Mouse (Mus musculus): Measurements from ENCODE around the gene Arhgap31. TPM values are rescaled to one million over a fixed set of nuclear protein-coding genes. Genes with fewer than 3 reads are reported as not detected.

The Arhgap31 gene
- polyA plus RNA-seq, 1 experiment from 2014 or later: 7.4 TPM

DNA sequence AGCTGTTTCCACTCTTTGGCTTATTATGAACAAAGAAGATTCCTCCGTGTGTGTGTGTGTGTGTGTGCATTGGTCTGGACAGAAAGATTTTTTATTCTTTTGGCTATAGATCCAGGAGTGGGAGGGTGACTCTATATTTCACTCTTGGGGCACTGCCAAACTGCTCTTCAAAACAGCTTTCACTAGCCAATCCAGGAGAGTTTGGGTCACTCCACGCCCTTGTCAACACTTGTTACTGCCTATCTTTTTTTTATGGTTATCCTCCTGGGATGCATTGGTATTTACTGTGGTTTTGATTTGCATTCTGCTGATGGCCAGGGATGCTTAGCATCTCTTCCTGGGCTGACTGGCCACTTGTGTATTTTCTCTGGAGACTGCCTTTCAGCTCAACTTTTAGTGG is 68.6 kb downstream of the Arhgap31 start:
- Histone ChIP-seq H3K9me3 (ENCODE audit: control insufficient read depth, low read length) (no peaks in the 10 kb centered on the region), H3K27me3 (replicated peaks; ENCODE audit: control insufficient read depth, insufficient read depth, low read length) (0 out of 2 replicates have a peak, but pooled peaks cover 2% of the 10 kb centered on the region), H3K4me3 (ENCODE audit: low read depth, low read length) (no peak overlapping the region), H3K27ac (ENCODE audit: low read depth, low read length) (no peak overlapping the region), H3K4me2 (no peak overlapping the region), H3K36me3 (ENCODE audit: control insufficient read depth, insufficient read depth, low read length) (no peaks in the 10 kb centered on the region), H3K9ac (ENCODE audit: low read depth, low read length) (no peak overlapping the region), H3K4me1 (replicated peaks; ENCODE audit: control insufficient read depth, insufficient read depth, low read length) (0 out of 2 replicates have a peak, but pooled peaks cover 4% of the 10 kb centered on the region)
- DNase-seq (ENCODE audit: low spot score): no peak
- 80% methylated on average over 2 of the region's 2 CpGs for WGBS
- ATAC-seq (replicated peaks; ENCODE audit: low FRiP score): no peak

DNA sequence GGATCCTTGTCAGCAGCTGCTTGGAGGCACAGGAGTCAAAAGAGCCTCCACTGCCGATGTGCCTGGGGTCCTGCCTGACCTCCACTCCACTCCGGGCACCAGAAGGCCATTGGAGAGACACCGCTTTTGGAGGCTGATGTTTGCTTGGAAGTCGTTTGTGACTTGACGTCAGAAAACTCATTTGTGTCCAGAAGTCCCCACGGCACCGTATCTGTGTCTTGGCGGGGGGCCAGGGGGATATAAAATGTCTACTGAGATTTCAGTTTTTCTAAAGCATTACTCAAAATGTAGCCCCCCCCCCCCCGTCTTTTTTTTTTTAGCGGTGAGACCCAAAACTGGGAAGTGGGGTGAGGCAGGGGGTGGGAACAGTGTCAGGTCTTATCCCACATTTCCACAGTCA is 76.0 kb downstream of the Arhgap31 start:
- Histone ChIP-seq H3K9ac (ENCODE audit: low read depth, low read length) (no peak overlapping the region), H3K4me3 (ENCODE audit: low read depth, low read length) (no peak overlapping the region), H3K9me3 (ENCODE audit: control insufficient read depth, low read length) (no peaks in the 10 kb centered on the region), H3K4me2 (no peak overlapping the region), H3K4me1 (replicated peaks; ENCODE audit: control insufficient read depth, insufficient read depth, low read length) (no peaks in the 10 kb centered on the region), H3K27me3 (replicated peaks; ENCODE audit: control insufficient read depth, insufficient read depth, low read length) (no peaks in the 10 kb centered on the region), H3K27ac (ENCODE audit: low read depth, low read length) (no peak overlapping the region), H3K36me3 (ENCODE audit: control insufficient read depth, insufficient read depth, low read length) (no peaks in the 10 kb centered on the region)
- no peak for DNase-seq (ENCODE audit: low spot score)
- ATAC-seq (replicated peaks; ENCODE audit: low FRiP score): no peak
- WGBS: 80% methylated on average over 10 of the region's 10 CpGs

DNA sequence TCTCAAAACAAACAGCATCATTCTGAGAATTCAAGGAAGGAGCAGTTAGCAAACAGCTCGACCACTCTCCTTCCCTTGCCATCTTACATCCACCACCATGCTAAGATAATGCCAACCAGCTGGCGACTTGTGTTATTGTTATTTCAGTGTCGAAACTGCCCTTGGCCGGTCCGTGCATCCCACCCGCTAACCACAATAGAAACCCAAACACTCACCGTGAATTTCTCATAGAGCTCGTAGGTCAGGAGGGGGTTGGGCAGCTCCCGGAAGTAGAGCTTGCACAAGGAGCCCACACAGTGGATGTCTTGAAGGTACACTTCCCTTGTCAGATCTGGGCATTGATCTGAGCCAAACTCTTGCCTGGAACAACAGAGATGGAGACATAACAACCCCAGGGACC is 76.4 kb downstream of the Arhgap31 start:
- DNase-seq (ENCODE audit: low spot score) (no peak), ATAC-seq (replicated peaks; ENCODE audit: low FRiP score) (no peak)
- Histone ChIP-seq H3K4me2 (no peak overlapping the region), H3K9me3 (ENCODE audit: control insufficient read depth, low read length) (no peaks in the 10 kb centered on the region), H3K36me3 (ENCODE audit: control insufficient read depth, insufficient read depth, low read length) (no peaks in the 10 kb centered on the region), H3K27me3 (replicated peaks; ENCODE audit: control insufficient read depth, insufficient read depth, low read length) (no peaks in the 10 kb centered on the region), H3K4me1 (replicated peaks; ENCODE audit: control insufficient read depth, insufficient read depth, low read length) (no peaks in the 10 kb centered on the region), H3K27ac (ENCODE audit: low read depth, low read length) (no peak overlapping the region), H3K9ac (ENCODE audit: low read depth, low read length) (no peak overlapping the region), H3K4me3 (ENCODE audit: low read depth, low read length) (no peak overlapping the region)
- 59% methylated on average over 9 of the region's 9 CpGs for WGBS

DNA sequence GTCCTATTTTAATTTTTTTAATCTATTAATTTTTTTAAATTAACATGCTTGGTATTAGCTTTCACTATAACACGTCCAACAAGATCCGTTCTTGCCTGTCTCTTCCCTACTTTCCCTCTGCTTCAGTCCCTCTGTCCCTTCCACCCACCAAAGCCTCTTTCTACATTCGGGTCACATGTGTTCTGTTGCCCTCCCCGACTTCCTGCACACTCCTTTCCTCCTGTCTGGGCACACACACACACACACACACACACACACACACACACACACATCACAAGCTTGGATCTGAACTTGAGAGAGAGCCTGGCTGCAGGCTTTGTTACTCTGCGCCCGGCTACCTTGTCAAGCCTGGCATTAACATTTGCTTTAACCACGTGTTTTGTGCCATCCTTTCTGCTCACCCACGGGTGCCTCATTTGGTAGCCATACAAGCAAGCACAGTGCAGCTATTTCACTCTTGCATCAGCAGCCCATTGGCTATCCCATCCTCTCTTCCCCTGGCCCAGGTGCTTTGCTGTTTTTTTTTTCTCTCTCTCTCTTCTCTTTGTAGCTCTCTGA is 77.2 kb downstream of the Arhgap31 start:
- H3K36me3 ChIP-seq (ENCODE audit: control insufficient read depth, insufficient read depth, low read length): no peaks in the 10 kb centered on the region
- H3K4me3 ChIP-seq (ENCODE audit: low read depth, low read length): no peak overlapping the region

DNA sequence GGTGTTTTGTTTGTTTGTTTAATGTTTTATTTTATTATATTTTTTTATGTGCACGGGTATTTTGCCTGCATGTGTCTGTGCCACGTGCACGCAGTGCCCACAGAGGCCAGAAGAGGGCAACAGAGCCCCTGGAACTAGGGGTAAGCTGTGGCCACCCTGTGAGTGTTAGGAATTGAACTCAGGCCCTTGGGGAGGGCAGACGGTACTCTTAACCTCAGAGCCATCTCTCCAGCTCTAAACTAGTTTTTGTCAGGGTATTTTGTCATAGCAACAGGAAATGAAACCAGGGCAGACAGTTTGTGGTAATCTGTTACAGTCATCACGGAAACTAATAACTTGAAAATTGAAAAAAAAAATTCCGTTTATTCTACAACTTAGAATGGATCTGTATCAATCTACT is 80.9 kb downstream of the Arhgap31 start:
- 58% methylated on average over 6 of the region's 6 CpGs for WGBS
- no peaks in the 10 kb centered on the region for H3K4me1 ChIP-seq (replicated peaks; ENCODE audit: control insufficient read depth, insufficient read depth, low read length)
- no peaks in the 10 kb centered on the region; the same call in 1 of the 2 replicates for H3K27me3 ChIP-seq (replicated peaks; ENCODE audit: control insufficient read depth, insufficient read depth, low read length)
- no peak overlapping the region for H3K9ac ChIP-seq (ENCODE audit: low read depth, low read length)
- no peak overlapping the region for H3K4me2 ChIP-seq
- DNase-seq (ENCODE audit: low spot score) (peak; percentile 48), ATAC-seq (replicated peaks; ENCODE audit: low FRiP score) (no peak)
- H3K9me3 ChIP-seq (ENCODE audit: control insufficient read depth, low read length): no peaks in the 10 kb centered on the region
- H3K4me3 ChIP-seq (ENCODE audit: low read depth, low read length): no peak overlapping the region
- H3K36me3 ChIP-seq (ENCODE audit: control insufficient read depth, insufficient read depth, low read length): no peaks in the 10 kb centered on the region
- H3K27ac ChIP-seq (ENCODE audit: low read depth, low read length): no peak overlapping the region

More for the DNA sequence above, 77.2 kb downstream of the Arhgap31 start:
- DNase-seq (ENCODE audit: low spot score) (no peak), ATAC-seq (replicated peaks; ENCODE audit: low FRiP score) (no peak)
- no peaks in the 10 kb centered on the region for H3K9me3 ChIP-seq (ENCODE audit: control insufficient read depth, low read length)
- no peaks in the 10 kb centered on the region; the same call in 1 of the 2 replicates for H3K27me3 ChIP-seq (replicated peaks; ENCODE audit: control insufficient read depth, insufficient read depth, low read length)
- H3K4me2 ChIP-seq: no peak overlapping the region
- H3K9ac ChIP-seq (ENCODE audit: low read depth, low read length): no peak overlapping the region
- H3K27ac ChIP-seq (ENCODE audit: low read depth, low read length): no peak overlapping the region
- H3K4me1 ChIP-seq (replicated peaks; ENCODE audit: control insufficient read depth, insufficient read depth, low read length): no peaks in the 10 kb centered on the region
- WGBS: 68% methylated on average over 8 of the region's 8 CpGs

DNA sequence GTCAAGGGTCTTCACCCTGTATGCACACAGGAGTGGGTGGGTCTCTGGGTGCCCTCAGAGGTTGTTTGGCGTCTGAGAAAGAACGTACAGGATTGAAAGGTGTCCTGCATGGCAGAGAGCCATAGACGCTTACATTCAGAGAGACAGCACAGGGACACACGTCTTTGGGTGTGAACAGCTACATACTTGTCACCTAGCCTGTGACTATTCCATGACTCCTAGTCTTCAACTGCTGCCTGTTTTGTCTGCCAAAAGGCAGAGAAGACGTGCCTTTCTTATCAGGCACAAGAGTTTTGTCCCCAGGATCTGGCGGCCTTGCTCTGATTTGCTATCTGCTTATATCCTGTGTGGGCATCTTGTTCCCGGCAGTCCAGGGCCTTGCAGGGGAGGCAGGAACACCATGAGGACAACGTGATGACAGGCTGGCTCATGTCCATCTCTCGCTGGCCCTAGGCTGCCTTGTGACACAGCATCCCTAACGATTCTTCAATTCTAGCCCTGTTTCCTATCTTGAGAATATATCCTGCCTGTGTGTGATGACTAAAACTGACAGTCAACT is 87.2 kb downstream of the Arhgap31 start:
- no peaks in the 10 kb centered on the region for H3K9me3 ChIP-seq (ENCODE audit: control insufficient read depth, low read length)
- H3K4me3 ChIP-seq (ENCODE audit: low read depth, low read length): no peak overlapping the region
- no peaks in the 10 kb centered on the region for H3K4me1 ChIP-seq (replicated peaks; ENCODE audit: control insufficient read depth, insufficient read depth, low read length)
- no peaks in the 10 kb centered on the region for H3K27me3 ChIP-seq (replicated peaks; ENCODE audit: control insufficient read depth, insufficient read depth, low read length)
- no peak overlapping the region for H3K4me2 ChIP-seq
- no peak overlapping the region for H3K27ac ChIP-seq (ENCODE audit: low read depth, low read length)
- ATAC-seq (replicated peaks; ENCODE audit: low FRiP score) (no peak), DNase-seq (ENCODE audit: low spot score) (no peak)
- 63% methylated on average over 10 of the region's 10 CpGs for WGBS
- no peak overlapping the region for H3K9ac ChIP-seq (ENCODE audit: low read depth, low read length)
- H3K36me3 ChIP-seq (ENCODE audit: control insufficient read depth, insufficient read depth, low read length): no peaks in the 10 kb centered on the region

DNA sequence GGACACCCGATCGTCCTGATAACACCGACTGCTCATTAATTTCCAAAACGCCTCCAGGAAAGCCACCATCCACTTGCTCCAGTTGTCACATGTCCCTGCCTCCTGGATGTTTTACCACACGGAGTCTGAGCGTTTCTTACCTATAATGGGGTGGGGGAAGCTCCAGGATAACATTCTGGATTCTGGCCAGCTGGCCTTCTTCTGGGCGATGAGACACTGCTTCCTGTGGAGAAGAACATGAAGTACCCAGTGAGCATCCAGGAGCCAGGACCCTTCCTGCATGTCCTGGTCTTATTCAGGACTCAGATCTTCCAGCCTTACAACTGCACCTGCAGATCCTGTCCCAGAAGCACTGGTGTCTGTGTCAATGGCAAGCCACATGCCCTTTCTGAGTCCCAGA is 87.7 kb downstream of the Arhgap31 start:
- no peaks in the 10 kb centered on the region for H3K36me3 ChIP-seq (ENCODE audit: control insufficient read depth, insufficient read depth, low read length)
- H3K27ac ChIP-seq (ENCODE audit: low read depth, low read length): no peak overlapping the region
- no peak overlapping the region for H3K9ac ChIP-seq (ENCODE audit: low read depth, low read length)
- DNase-seq (ENCODE audit: low spot score): no peak
- ATAC-seq (replicated peaks; ENCODE audit: low FRiP score): no peak
- WGBS: 85% methylated on average over 7 of the region's 7 CpGs
- H3K27me3 ChIP-seq (replicated peaks; ENCODE audit: control insufficient read depth, insufficient read depth, low read length): no peaks in the 10 kb centered on the region
- no peak overlapping the region for H3K4me3 ChIP-seq (ENCODE audit: low read depth, low read length)
- no peak overlapping the region for H3K4me2 ChIP-seq
- H3K4me1 ChIP-seq (replicated peaks; ENCODE audit: control insufficient read depth, insufficient read depth, low read length): no peaks in the 10 kb centered on the region
- H3K9me3 ChIP-seq (ENCODE audit: control insufficient read depth, low read length): no peaks in the 10 kb centered on the region

DNA sequence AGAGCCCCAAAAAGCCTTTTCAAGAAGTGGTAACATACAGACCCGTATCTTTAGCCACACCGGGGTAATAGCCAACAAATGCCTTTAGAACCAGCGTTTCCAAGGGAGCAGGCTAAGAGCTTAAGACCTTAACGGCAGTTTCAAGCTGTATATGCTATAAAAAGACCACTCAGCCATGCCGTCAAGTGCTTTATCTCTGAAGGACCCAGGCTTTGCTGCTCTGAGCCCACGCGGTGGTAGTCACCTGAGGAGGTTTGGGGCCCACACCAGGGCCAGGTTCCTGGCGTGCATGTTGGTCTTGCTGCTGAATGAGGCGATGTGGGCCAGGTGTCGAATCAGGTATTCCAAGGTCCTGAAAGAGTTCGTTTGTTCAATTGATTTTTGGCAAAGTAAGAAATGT is 88.8 kb downstream of the Arhgap31 start:
- no peak overlapping the region for H3K27ac ChIP-seq (ENCODE audit: low read depth, low read length)
- no peaks in the 10 kb centered on the region for H3K4me1 ChIP-seq (replicated peaks; ENCODE audit: control insufficient read depth, insufficient read depth, low read length)
- H3K27me3 ChIP-seq (replicated peaks; ENCODE audit: control insufficient read depth, insufficient read depth, low read length): no peaks in the 10 kb centered on the region
- ATAC-seq (replicated peaks; ENCODE audit: low FRiP score) (no peak), DNase-seq (ENCODE audit: low spot score) (no peak)
- no peaks in the 10 kb centered on the region for H3K36me3 ChIP-seq (ENCODE audit: control insufficient read depth, insufficient read depth, low read length)
- H3K9ac ChIP-seq (ENCODE audit: low read depth, low read length): no peak overlapping the region
- 79% methylated on average over 11 of the region's 11 CpGs for WGBS
- H3K4me2 ChIP-seq: no peak overlapping the region
- no peaks in the 10 kb centered on the region for H3K9me3 ChIP-seq (ENCODE audit: control insufficient read depth, low read length)
- H3K4me3 ChIP-seq (ENCODE audit: low read depth, low read length): no peak overlapping the region

DNA sequence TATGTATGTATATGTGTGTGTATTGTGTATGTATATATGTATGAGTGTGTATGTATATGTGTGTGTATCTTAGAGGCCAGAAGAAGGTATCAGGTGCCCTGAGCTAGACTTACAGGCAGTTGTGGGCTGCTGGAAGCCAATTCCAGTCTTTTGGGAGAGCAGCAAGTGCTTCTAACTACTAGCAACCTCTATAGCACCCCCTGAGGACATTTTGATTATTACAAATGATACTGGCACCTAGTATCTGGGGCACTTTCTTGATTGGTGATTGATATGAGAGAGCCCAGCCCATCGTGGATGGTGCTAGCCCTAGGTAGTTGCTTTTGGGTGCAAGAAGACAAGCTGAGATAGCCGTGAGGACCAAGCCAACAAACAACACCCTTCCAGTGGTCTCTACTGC is 90.8 kb downstream of the Arhgap31 start:
- Histone ChIP-seq H3K9me3 (ENCODE audit: control insufficient read depth, low read length) (no peaks in the 10 kb centered on the region), H3K4me3 (ENCODE audit: low read depth, low read length) (no peak overlapping the region), H3K4me2 (no peak overlapping the region), H3K27me3 (replicated peaks; ENCODE audit: control insufficient read depth, insufficient read depth, low read length) (no peaks in the 10 kb centered on the region), H3K27ac (ENCODE audit: low read depth, low read length) (no peak overlapping the region), H3K9ac (ENCODE audit: low read depth, low read length) (no peak overlapping the region), H3K4me1 (replicated peaks; ENCODE audit: control insufficient read depth, insufficient read depth, low read length) (no peaks in the 10 kb centered on the region), H3K36me3 (ENCODE audit: control insufficient read depth, insufficient read depth, low read length) (no peaks in the 10 kb centered on the region)
- 66% methylated on average over 2 of the region's 2 CpGs for WGBS
- ATAC-seq (replicated peaks; ENCODE audit: low FRiP score): no peak
- no peak for DNase-seq (ENCODE audit: low spot score)

All from liver, embryonic 11.5 days (tissue).